Mouse (Mus musculus): ENCODE measurements at regions not wholly inside any gene's neighbourhood (a gene's known extent, or its start where the extent isn't known, plus 50 kb on each side); places are given as distances from the start of the nearest gene placed in this dataset.

DNA sequence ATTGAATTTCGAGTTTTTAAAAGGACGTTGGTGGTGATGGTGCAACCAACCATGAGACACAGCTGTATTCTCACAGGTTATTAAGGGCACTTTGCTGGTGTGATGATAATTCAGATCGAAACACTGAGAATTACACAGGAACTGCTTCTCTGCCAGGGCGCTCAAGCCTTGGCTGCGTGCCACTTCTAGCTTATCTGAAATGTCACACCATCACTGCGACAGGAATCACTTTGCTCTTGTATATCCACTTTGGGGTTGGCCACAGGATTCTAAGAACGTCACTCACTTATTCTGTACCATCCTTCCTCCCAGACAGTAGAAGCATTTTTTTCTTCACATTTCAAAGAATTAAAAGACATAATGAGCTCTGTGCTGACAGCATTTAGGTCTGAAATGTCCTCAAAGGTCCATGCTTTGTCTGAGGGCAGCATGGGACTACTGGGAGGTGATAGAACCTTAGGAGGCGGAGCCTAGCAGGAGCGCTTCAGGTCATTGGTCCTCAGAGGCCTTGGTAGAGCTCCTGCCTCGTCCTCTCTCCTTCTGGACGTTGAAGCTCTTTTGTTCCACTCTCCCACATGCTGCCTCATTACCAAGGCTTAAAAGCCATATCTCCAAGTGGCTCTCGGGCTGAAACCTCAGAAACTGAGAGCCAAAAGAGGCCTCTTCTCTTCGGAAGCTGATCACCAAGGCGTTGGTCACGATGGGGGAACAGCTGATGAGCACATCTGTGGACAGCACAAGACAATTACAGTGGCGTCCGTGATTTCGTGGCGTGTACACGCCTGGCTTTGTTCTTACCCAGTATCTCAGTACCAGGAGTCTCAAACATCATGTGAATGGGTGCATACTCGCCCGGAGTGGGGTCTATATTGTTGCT, 167.7 kb downstream of the Enc1 start:
- TF ChIP-seq CTCF (IDR thresholded peaks at IDR 0.05; ENCODE audit: insufficient read depth, low read length) (no peak), POLR2A (IDR thresholded peaks at IDR 0.05; ENCODE audit: borderline replicate concordance, extremely low read depth, low read depth, low read length) (no peak)

Data from lung, adult 2 months (tissue).